Mouse (Mus musculus): ENCODE measurements at regions not wholly inside any gene's neighbourhood (a gene's known extent, or its start where the extent isn't known, plus 50 kb on each side); places are given as distances from the start of the nearest gene placed in this dataset.

DNA sequence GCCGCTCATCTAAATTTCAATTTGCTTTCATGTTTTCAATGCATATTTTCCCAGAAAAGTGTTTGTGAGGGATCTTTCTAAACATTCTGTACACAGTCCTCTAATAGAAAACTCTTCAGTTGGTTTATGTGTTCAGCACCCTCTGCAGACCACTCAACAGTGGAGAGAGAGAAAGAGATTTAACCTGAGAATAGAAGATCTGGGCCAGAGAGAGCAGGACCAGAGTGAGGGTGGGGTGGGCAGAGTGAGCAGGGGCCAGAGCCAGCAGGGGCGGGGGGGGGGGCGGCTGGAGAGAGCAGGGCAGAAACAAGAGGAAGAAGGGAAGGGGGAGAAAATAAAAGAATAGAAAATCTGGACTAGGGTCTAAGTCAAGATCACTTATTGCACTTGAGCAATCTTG is 318.7 kb downstream of the Lmo7 start:
- no peak overlapping the region for H3K4me2 ChIP-seq (ENCODE audit: low read depth, low read length)
- H3K9ac ChIP-seq (replicated peaks): no peak overlapping the region
- ATAC-seq: no peak
- H3K27me3 ChIP-seq (ENCODE audit: insufficient read depth, low read length): no peaks in the 10 kb centered on the region
- TF ChIP-seq EP300 (IDR thresholded peaks at IDR 0.05; ENCODE audit: low read depth) (no peak), CTCF (IDR thresholded peaks at IDR 0.05; ENCODE audit: low read depth) (no peak)
- H3K27ac ChIP-seq (ENCODE audit: low read depth): no peak overlapping the region
- H3K4me1 ChIP-seq (ENCODE audit: insufficient read depth): no peaks in the 10 kb centered on the region
- no peak overlapping the region for H3K4me3 ChIP-seq (ENCODE audit: low read depth, low read length)
- H3K36me3 ChIP-seq (replicated peaks; ENCODE audit: insufficient read depth, low read length): no peaks in the 10 kb centered on the region
- 59% methylated on average over 2 of the region's 3 CpGs for WGBS (ENCODE audit: insufficient replicate concordance)
- H3K9me3 ChIP-seq (ENCODE audit: low read length): no peaks in the 10 kb centered on the region
- no peak for DNase-seq

DNA sequence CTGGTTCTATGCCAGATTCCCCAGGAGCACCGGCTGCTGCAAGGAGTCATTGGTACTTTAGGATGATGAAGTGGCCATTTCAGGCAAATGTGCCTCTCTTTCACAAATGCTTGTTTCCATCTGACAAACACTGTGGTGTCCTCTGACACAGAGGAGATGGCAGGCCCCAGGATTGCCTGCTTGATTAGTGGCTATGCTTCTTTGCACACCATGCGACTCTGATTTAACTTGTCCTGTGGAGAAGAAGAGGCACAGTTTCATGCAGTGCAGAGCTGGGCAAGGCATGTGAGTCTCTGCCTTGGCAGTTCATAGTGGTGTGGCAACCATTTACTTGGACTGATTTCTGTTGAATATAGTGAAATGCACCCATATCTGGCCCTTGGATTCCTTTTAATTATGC is 308.4 kb downstream of the Lmo7 start:
- Histone ChIP-seq H3K9me3 (ENCODE audit: low read length) (no peaks in the 10 kb centered on the region), H3K4me2 (ENCODE audit: low read depth, low read length) (no peak overlapping the region), H3K27ac (ENCODE audit: low read depth) (no peak overlapping the region), H3K36me3 (replicated peaks; ENCODE audit: insufficient read depth, low read length) (no peaks in the 10 kb centered on the region), H3K27me3 (ENCODE audit: insufficient read depth, low read length) (no peaks in the 10 kb centered on the region), H3K9ac (replicated peaks) (no peak overlapping the region), H3K4me3 (ENCODE audit: low read depth, low read length) (no peak overlapping the region), H3K4me1 (ENCODE audit: insufficient read depth) (no peaks in the 10 kb centered on the region)
- WGBS (ENCODE audit: insufficient replicate concordance): 72% methylated on average over 2 of the region's 2 CpGs
- DNase-seq: no peak
- TF ChIP-seq CTCF (IDR thresholded peaks at IDR 0.05; ENCODE audit: low read depth) (no peak), EP300 (IDR thresholded peaks at IDR 0.05; ENCODE audit: low read depth) (no peak)
- no peak for ATAC-seq

DNA sequence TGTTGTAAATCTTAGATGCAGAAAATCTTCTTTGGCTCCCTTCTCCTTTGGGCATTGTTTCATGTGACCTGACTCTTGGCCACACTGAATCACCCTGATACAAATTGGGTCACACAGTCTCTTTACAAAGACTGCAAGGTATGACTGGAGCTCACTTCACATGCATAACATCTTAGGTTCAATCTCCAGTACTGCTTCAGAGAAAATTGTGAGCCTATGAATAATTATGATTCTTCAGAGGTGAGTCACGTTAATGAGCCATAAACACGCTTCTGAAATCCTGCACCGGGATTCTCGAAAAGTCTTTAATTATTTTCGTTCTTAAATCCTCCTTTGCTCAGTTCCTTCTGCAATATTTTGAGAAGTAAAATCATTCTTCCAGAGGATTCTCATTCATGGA is 307.7 kb downstream of the Lmo7 start:
- Histone ChIP-seq H3K36me3 (replicated peaks; ENCODE audit: insufficient read depth, low read length) (no peaks in the 10 kb centered on the region), H3K4me3 (ENCODE audit: low read depth, low read length) (no peak overlapping the region), H3K4me2 (ENCODE audit: low read depth, low read length) (no peak overlapping the region), H3K4me1 (ENCODE audit: insufficient read depth) (no peaks in the 10 kb centered on the region), H3K9me3 (ENCODE audit: low read length) (no peaks in the 10 kb centered on the region), H3K27ac (ENCODE audit: low read depth) (no peak overlapping the region), H3K9ac (replicated peaks) (no peak overlapping the region), H3K27me3 (ENCODE audit: insufficient read depth, low read length) (no peaks in the 10 kb centered on the region)
- ATAC-seq: no peak
- no peak for TF ChIP-seq CTCF (IDR thresholded peaks at IDR 0.05; ENCODE audit: low read depth)
- no peak for TF ChIP-seq EP300 (IDR thresholded peaks at IDR 0.05; ENCODE audit: low read depth)
- 84% methylated on average over 5 of the region's 5 CpGs for WGBS (ENCODE audit: insufficient replicate concordance)
- no peak for DNase-seq

- Histone ChIP-seq H3K36me3 (replicated peaks; ENCODE audit: insufficient read depth, low read length) (no peaks in the 10 kb centered on the region), H3K9me3 (ENCODE audit: low read length) (no peaks in the 10 kb centered on the region), H3K27me3 (ENCODE audit: insufficient read depth, low read length) (no peaks in the 10 kb centered on the region), H3K4me3 (ENCODE audit: low read depth, low read length) (no peak overlapping the region), H3K9ac (replicated peaks) (no peak overlapping the region), H3K4me2 (ENCODE audit: low read depth, low read length) (no peak overlapping the region), H3K4me1 (ENCODE audit: insufficient read depth) (no peaks in the 10 kb centered on the region), H3K27ac (ENCODE audit: low read depth) (no peak overlapping the region)
- DNase-seq (no peak), ATAC-seq (no peak)
- 73% methylated on average over 10 of the region's 10 CpGs for WGBS (ENCODE audit: insufficient replicate concordance)
- TF ChIP-seq EP300 (IDR thresholded peaks at IDR 0.05; ENCODE audit: low read depth) (no peak), CTCF (IDR thresholded peaks at IDR 0.05; ENCODE audit: low read depth) (no peak)
These were observed 301.5 kb downstream of the Lmo7 start for GRCm38 (mm10) chr14:102031047-102031903.

- WGBS (ENCODE audit: insufficient replicate concordance): 69% methylated on average over 3 of the region's 3 CpGs
These were observed 294.9 kb downstream of the Lmo7 start for GRCm38 (mm10) chr14:102024646-102025045.

DNA sequence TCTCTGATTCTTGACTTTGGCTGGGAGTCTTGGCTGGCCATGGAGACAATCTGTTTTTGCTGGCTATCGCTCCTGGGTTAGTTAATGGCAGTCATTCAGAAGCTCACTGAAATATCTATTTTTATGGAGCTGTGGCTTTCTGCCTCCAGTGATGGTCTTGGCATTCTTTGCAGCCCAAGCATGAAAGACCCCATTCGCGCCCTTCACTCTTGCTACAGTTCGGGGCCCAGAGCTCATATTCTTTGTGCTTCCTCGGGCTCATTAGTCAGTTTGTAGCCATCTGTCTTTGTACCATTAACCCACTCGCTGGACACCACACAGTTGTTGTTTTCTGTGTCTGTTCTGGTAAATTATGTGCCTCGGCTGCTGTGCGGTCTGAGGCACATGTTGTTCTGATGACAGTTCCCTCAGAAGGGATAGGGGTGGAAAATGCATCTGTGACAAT is 290.4 kb downstream of the Lmo7 start:
- Histone ChIP-seq H3K4me1 (ENCODE audit: insufficient read depth) (no peaks in the 10 kb centered on the region), H3K36me3 (replicated peaks; ENCODE audit: insufficient read depth, low read length) (no peaks in the 10 kb centered on the region), H3K27ac (ENCODE audit: low read depth) (no peak overlapping the region), H3K4me2 (ENCODE audit: low read depth, low read length) (no peak overlapping the region), H3K9ac (replicated peaks) (no peak overlapping the region), H3K4me3 (ENCODE audit: low read depth, low read length) (no peak overlapping the region), H3K27me3 (ENCODE audit: insufficient read depth, low read length) (no peaks in the 10 kb centered on the region), H3K9me3 (ENCODE audit: low read length) (no peaks in the 10 kb centered on the region)
- DNase-seq: no peak
- 83% methylated on average over 8 of the region's 8 CpGs for WGBS (ENCODE audit: insufficient replicate concordance)
- TF ChIP-seq EP300 (IDR thresholded peaks at IDR 0.05; ENCODE audit: low read depth): no peak
- ATAC-seq: no peak

More at GRCm38 (mm10) chr14:102024646-102025045, 294.9 kb downstream of the Lmo7 start:
- TF ChIP-seq CTCF (IDR thresholded peaks at IDR 0.05; ENCODE audit: low read depth) (no peak), EP300 (IDR thresholded peaks at IDR 0.05; ENCODE audit: low read depth) (no peak)
- H3K4me1 ChIP-seq (ENCODE audit: insufficient read depth): no peaks in the 10 kb centered on the region
- no peak for ATAC-seq
- H3K4me2 ChIP-seq (ENCODE audit: low read depth, low read length): no peak overlapping the region
- H3K9me3 ChIP-seq (ENCODE audit: low read length): no peaks in the 10 kb centered on the region
- no peak for DNase-seq
- H3K36me3 ChIP-seq (replicated peaks; ENCODE audit: insufficient read depth, low read length): no peaks in the 10 kb centered on the region
- no peak overlapping the region for H3K27ac ChIP-seq (ENCODE audit: low read depth)
- no peaks in the 10 kb centered on the region for H3K27me3 ChIP-seq (ENCODE audit: insufficient read depth, low read length)
- no peak overlapping the region for H3K4me3 ChIP-seq (ENCODE audit: low read depth, low read length)
- no peak overlapping the region for H3K9ac ChIP-seq (replicated peaks)
